Mouse (Mus musculus) E14TG2a.4 (cell line): ENCODE results near the gene Eral1.

Source experiments
- H3K27me3 ChIP-seq: 2 replicates; pipeline ENCODE4 v1.6.1; 2014; ENCODE audit warnings: low read length, control low read depth; ENCODE audit not compliant: insufficient read depth
- H3K36me3 ChIP-seq: 2 replicates; pipeline ENCODE4 v1.6.1; 2014; ENCODE audit warnings: low read length, control low read depth; ENCODE audit not compliant: insufficient read depth
- H3K4me1 ChIP-seq: replicated peaks from 2 replicates; pipeline ENCODE4 v1.6.1; 2014; ENCODE audit warnings: low read depth, low read length, control low read depth
- H3K4me3 ChIP-seq: replicated peaks from 2 replicates; pipeline ENCODE4 v1.5.1; 2014; ENCODE audit warnings: mild to moderate bottlenecking, low read length
- H3K9me3 ChIP-seq: 2 replicates; pipeline ENCODE4 v1.6.1; 2014; ENCODE audit warnings: low read length, control low read depth
- CTCF ChIP-seq: conservative IDR thresholded peaks from 2 replicates; pipeline ENCODE4 v1.5.1; 2014; ENCODE audit warnings: low read length
- POU5F1 ChIP-seq: IDR thresholded peaks from 2 replicates; pipeline ENCODE4 v1.6.1; 2014; ENCODE audit warnings: low read length, borderline replicate concordance

The Eral1 gene

GRCm38 (mm10) chr11:78023607-78024006 lies 56.6 kb downstream of the Eral1 start:
- H3K27me3 ChIP-seq: no peaks in the 10 kb centered on the region
- H3K4me3 ChIP-seq: no peak overlapping the region
- TF ChIP-seq POU5F1 (no peak), CTCF (peak; percentile 71)
- no peaks in the 10 kb centered on the region for H3K9me3 ChIP-seq
- peaks cover 27% of the 10 kb centered on the region for H3K4me1 ChIP-seq
- H3K36me3 ChIP-seq: peaks cover 90% of the 10 kb centered on the region
